Mouse (Mus musculus) left cerebral cortex, postnatal 25 days (tissue): Measurements from ENCODE around the gene Nf1. TPM values are rescaled to one million over a fixed set of nuclear protein-coding genes. Genes with fewer than 3 reads are reported as not detected.

Experiments
- DNase-seq, 2 experiments: peaks; one replicate each; pipeline ENCODE4 v3.0.0; 2022; ENCODE audit warnings: low spot score in 2 of 2, mixed read lengths in 1 of 2
- intact Hi-C: fragments of 180-260 bp; cut with DNase I; formaldehyde crosslinking; loops from one replicate; pipeline ENCODE4 v1.15.1; 2025
- total RNA-seq, 2 experiments: library from RNA; stranded (reverse); gene quantifications; 2 replicates each; pipeline ENCODE4 v1.2.3; 2021

Gene Nf1
- total RNA-seq, 2 experiments from 2014 or later = 119 to 124 TPM

GRCm38 (mm10) chr11:79520772-79521171 is 181.3 kb downstream of the Nf1 start:
- DNase-seq = no peak
- intact Hi-C loops = no loop called here

- DNase-seq = no peak
- intact Hi-C loops = no loop called here
Observed at GRCm38 (mm10) chr11:79521930-79522329, 182.4 kb downstream of the Nf1 start.

DNA sequence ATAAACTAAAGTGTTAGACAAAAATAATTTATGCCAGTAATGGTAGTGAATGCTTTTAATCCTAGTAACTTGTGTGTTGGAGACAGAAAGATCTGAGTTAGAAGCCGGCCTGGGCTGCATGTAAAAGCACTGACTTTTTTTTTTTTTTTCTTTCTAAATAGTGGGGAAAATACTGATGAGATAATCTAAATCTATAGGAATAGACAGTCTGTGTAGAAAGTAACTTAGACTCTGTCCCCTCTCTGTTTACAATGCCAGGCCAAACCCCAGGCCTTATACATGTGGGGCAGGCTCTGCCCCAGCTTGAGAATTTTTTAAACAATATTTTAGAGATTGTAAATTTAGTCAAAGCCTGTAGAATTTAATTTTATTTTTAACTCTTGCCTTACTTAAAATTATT is 183.5 kb downstream of the Nf1 start:
- intact Hi-C loops = no loop called here
- DNase-seq = no peak

DNA sequence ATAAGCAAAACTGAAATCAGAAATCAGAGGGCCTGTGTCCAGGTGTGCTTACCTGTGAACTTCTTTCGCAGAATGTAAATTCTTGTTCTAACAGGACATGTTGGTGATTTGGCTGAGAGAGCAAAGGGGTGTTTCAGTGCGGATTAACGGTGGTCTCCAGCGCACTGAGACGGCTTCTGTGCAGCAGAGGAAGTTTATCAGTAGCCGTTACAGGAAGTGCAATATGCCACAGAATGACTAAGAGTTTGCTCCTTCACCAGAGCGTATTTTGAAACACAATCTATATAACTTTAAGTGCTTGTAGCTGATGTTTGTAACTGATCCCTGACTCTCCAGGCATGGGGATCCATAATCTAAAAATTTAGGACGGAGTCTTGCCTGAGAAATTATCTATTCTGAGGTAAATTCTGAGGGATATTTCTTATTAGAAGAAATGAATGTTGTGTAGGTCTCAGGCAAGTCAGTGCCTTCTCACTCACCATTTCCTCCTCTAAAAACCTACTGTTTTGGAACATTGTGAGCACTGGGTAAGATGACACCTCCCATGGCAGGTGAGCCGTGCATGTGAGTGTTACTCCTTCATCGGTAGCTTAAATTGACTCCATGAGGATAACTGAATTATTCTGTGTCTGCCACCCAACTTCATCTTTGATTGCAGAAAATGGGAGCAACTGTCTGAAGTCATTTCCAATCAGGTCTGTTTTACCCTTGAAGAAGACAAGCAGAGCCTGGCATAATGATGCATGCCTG is 184.2 kb downstream of the Nf1 start, which contains the start of gene Evi2b:
Gene Evi2b, minus strand, starts transcription at position 203 of the 750 bp plus-strand sequence.
- intact Hi-C loops = no loop called here
- DNase-seq = no peak

GRCm38 (mm10) chr11:79524310-79524575 is 184.8 kb downstream of the Nf1 start:
- DNase-seq = no peak
- intact Hi-C loops = no loop called here

GRCm38 (mm10) chr11:79526549-79526948 is 187.1 kb downstream of the Nf1 start:
- intact Hi-C loops = no loop called here
- DNase-seq = no peak

DNA sequence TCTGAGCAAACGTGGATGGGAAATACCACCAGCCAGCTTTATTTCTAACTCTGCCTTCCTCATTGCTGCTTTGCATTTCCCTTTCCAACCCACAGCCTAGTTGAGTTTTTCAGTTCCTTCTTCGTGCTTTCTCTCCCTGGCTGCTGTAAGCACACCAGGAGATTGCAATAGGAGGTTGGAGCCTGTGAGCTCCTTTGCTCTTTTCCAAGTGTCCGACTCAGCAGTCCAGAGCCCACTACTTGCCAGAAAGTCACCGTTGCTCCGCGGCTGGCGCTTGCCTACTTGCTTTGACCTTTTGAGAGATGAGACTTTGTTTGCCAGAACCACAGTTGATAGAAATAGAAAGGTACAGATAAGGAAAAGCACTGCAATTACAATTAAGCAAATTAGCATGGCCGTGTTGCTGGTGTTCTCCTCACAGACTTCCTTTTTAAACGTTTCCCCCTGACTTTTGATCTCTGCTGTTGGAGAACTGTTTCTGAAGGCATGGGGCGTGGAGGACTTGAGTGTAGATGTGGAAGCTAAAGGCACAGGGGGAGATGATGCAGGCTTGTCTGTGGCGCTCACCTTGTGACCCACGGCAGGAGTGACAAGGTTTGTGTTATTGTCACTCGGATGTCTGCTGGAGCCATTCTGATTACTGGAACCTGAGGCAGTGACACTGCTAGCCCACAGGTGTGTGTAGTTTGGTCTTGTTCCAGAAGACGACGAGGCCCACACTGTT is 187.7 kb downstream of the Nf1 start:
- intact Hi-C loops = no loop called here
- peak in 1 of 2 experiments; percentile 66 for DNase-seq

- intact Hi-C loops = no loop called here
- DNase-seq = peak in 1 of 2 experiments; percentile 33
Observed at GRCm38 (mm10) chr11:79527739-79528384, 188.4 kb downstream of the Nf1 start.

- intact Hi-C loops = no loop called here
Observed at GRCm38 (mm10) chr11:79528601-79529000, 189.1 kb downstream of the Nf1 start.

GRCm38 (mm10) chr11:79529226-79529625 is 189.7 kb downstream of the Nf1 start:
- intact Hi-C loops = no loop called here
- no peak for DNase-seq

More at GRCm38 (mm10) chr11:79528601-79529000, 189.1 kb downstream of the Nf1 start:
- DNase-seq = no peak

DNA sequence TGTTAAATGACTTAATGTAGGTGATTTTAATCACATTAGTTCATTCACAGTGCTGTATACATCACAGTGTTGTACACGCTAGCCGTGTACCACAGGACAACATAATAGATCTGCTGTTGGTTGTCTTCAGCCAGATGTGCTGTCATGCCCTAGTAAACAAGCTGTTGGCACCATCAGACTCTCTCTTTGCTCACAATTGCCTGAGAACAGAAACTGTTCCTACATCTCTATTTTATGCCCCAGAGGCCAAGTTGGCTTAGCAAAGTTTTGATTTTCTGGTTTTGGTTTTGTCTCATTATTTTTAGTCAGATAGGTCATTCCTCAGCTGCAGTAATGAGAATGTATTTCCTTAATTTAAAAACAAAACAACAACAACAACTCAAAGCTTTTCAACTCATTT is 190.2 kb downstream of the Nf1 start:
- no peak for DNase-seq
- intact Hi-C loops = loop anchor here (5.0 kb wide), 1 partner anchor 37 kb away; no protein-coding TSS in a partner anchor

- intact Hi-C loops = loop anchor here (5.0 kb wide), 1 partner anchor 38 kb away; no protein-coding TSS in a partner anchor
Observed at GRCm38 (mm10) chr11:79530333-79530761, 190.9 kb downstream of the Nf1 start, which contains the start of the genes Evi2 and Evi2a. TSS of gene Evi2 (minus strand) at chr11:79530589. TSS of gene Evi2a (minus strand) at chr11:79530609.

DNA sequence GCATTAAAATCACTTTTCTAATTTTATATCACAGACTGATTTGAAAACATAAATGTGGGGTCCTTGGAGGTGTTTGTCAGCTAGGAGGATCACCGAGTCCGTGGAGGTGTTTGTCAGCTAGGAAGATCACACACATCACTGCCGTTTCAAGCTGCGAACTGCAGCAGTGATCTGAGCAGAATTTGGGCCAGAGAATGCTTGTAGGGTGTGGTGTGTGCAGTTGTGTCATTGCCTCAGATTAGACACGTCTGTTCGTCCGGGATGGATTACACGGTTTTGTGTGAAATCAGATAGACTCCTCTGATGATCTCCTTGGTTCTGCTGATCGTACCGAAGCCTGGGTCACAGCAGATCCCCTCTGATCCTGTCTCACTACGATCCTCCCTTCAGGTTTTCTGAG is 191.3 kb downstream of the Nf1 start:
- peak in 1 of 2 experiments; percentile 32 for DNase-seq
- intact Hi-C loops = loop anchor here (5.0 kb wide), 1 partner anchor 38 kb away; no protein-coding TSS in a partner anchor

More at GRCm38 (mm10) chr11:79530333-79530761, 190.9 kb downstream of the Nf1 start, which contains the start of the genes Evi2 and Evi2a:
- DNase-seq = peak; percentile 32 to 82

DNA sequence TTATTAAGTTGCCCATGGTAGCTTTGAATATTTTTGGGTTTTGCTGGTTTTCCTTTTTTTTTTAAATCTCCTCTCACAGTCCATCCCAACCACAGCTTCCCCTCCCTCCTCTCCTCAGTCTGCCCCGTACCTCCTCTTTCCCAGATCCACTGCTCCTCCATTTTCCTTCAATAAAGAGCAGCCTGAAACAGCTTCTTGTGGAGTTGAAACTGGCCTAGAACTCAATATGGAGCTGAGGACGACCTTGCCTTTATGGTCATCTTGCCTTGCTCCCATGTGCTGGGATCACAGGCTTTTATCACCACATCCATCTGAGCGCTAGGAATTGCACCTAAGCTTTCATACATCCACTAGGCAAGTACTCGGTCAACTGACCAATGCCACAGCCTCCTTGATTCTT is 192.0 kb downstream of the Nf1 start:
- no peak for DNase-seq
- intact Hi-C loops = loop anchor here (5.0 kb wide), 1 partner anchor 39 kb away; no protein-coding TSS in a partner anchor

DNA sequence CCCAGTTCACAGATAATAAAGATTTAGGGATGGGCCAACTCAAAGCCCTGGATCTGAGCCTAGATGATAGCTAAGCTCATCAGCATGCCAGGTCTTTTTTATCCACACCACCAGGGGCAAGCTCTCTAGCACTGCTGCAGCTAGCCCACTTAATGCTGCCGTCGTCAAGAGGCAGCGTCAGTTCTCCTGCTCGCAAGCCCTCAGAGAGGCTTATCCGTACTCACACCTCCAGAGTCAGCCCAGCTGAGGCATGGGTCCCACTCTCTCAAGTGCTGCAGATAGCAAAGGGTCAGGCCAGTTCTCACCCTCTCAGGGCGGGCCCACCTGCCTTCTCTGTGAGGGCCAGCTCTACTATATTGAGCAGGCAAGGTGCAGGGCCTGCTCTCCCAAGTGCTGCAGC is 193.8 kb downstream of the Nf1 start:
- DNase-seq = no peak
- intact Hi-C loops = loop anchor here (5.0 kb wide), 1 partner anchor 41 kb away; no protein-coding TSS in a partner anchor

DNA sequence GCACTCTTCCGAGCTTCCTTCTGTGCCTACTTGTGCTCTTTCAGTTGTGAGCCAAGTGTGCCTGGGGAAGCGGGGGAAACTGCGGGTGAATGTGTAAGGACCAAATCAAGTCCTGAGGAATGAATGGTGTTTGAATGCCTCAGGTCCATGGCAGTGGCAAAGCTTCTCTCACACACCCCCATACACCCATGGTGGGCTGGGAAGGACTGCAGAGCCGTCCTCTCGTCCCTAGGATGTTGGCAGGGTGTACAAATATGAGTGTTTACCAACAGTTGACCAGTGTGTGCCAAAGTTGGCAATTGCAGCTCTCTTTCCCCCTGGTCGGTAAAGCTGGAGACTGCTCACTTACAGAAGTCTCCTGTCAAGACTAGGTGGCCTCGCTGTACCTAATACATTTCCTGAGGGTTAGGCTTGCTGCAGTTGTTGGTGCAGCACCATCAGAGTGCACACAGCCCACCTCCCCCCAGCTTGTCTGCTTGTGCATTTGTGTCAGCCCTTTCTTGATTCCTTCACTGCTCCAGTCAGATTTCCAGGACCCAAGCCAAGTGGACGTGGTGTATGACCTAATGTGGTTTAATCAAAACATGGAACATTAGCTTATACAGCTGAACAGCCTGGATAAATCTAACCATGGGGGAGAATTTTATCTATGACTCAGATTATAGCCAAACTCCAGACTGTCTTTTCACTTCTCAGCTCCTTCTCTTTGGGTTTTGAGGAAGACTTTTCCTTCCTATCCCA is 194.6 kb downstream of the Nf1 start:
- intact Hi-C loops = loop anchor here (5.0 kb wide), 1 partner anchor 42 kb away; no protein-coding TSS in a partner anchor
- DNase-seq = no peak

DNA sequence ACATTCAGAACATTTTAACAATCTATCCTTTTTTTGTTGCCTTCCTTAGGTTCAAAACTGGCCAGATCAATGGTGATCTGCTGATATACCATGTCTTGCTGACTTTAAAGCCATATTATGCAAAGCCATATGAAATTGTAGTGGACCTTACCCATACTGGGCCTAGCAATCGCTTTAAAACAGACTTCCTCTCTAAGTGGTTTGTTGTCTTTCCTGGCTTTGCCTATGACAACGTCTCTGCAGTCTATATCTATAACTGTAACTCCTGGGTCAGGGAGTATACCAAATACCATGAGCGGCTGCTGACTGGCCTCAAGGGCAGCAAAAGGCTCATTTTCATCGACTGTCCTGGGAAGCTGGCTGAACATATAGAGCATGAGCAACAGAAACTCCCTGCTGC is 196.1 kb downstream of the Nf1 start:
- intact Hi-C loops = no loop called here
- DNase-seq = no peak

- no peak for DNase-seq
- intact Hi-C loops = no loop called here
Observed at GRCm38 (mm10) chr11:79536293-79536692, 196.8 kb downstream of the Nf1 start.

DNA sequence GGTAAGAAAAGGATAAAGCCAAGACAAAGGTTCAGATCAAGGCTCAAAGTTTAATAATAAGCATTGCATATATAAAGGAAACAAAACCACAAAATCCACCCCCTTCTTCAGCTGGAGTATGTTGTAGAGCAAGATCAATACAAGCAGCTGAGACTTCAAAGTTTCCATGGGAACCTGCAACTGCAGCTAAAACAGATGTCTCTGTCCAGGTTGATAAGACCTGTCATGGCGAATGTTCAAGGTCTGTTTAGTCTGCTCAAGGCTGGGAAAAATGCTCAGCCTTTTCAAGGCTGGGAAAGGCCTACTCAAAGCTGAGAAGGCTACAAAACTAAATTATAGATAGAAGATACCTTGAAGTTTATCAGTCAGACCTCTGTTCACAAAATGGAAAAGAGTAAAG is 213.1 kb downstream of the Nf1 start:
- DNase-seq = no peak
- intact Hi-C loops = no loop called here
